ENCODE assay signal across 8 mouse cellular contexts in genomic region chr9:121846526-121847118, GRCm38 (mm10). TPM values are rescaled to one million over a fixed set of nuclear protein-coding genes. Genes with fewer than 3 reads are reported as not detected.
A peak's percentile ranks its signal among the peaks of the same experiment; 100 is the strongest.
DNase-seq lines count a peak whose midpoint lies in the region; ATAC-seq and TF ChIP-seq lines count a peak whose summit lies in the region.

No protein-coding gene starts in this region.

- intact Hi-C loops in gastrocnemius, adult 2 months (cut with DNase I) = loop anchor here (1.0 kb wide), 1 partner anchor 30 kb away; no protein-coding TSS in a partner anchor

- DNase-seq in gastrocnemius, adult 2 months = no peak
- no peak for DNase-seq in gastrocnemius, postnatal 4 days (ENCODE audit: low spot score in 2 of 2)
- peak; percentile 62 for DNase-seq in MN1 (ENCODE audit: low spot score)
- DNase-seq in kidney, postnatal 0 days (ENCODE audit: low spot score) = peak; percentile 74
- no peak for DNase-seq in right cerebral cortex, postnatal 36 days (ENCODE audit: low spot score in 2 of 2)
- no peak for DNase-seq in layer of hippocampus, adult 11-12 months (ENCODE audit: low spot score)

- H3K36me3 ChIP-seq in forebrain, embryonic 12.5 days (replicated peaks) = peaks cover 38% of the 10 kb centered on the region
- H3K36me3 ChIP-seq in kidney, postnatal 0 days (ENCODE audit: insufficient read depth, low read length) = 0 out of 2 replicates have a peak, but pooled peaks cover 9% of the 10 kb centered on the region
- peaks cover 41% of the 10 kb centered on the region for H3K36me3 ChIP-seq in midbrain, embryonic 13.5 days

- no peak overlapping the region for H3K27ac ChIP-seq in gastrocnemius, adult 2 months
- no peak overlapping the region for H3K27ac ChIP-seq in forebrain, embryonic 12.5 days
- H3K27ac ChIP-seq in kidney, postnatal 0 days = no peak overlapping the region
- no peak overlapping the region for H3K27ac ChIP-seq in midbrain, embryonic 13.5 days

- no peaks in the 10 kb centered on the region for H3K4me1 ChIP-seq in forebrain, embryonic 12.5 days
- H3K4me1 ChIP-seq in kidney, postnatal 0 days (replicated peaks; ENCODE audit: insufficient read depth, low read length) = no peaks in the 10 kb centered on the region
- no peaks in the 10 kb centered on the region for H3K4me1 ChIP-seq in midbrain, embryonic 13.5 days (replicated peaks)

- no peak overlapping the region for H3K4me2 ChIP-seq in forebrain, embryonic 12.5 days
- H3K4me2 ChIP-seq in kidney, postnatal 0 days (ENCODE audit: low read length) = no peak overlapping the region
- no peak overlapping the region for H3K4me2 ChIP-seq in midbrain, embryonic 13.5 days (replicated peaks)

- WGBS in forebrain, embryonic 12.5 days = 58% methylated on average over 10 of the region's 10 CpGs
- 42% methylated on average over 10 of the region's 10 CpGs for WGBS in kidney, postnatal 0 days
- WGBS in midbrain, embryonic 13.5 days = 54% methylated on average over 10 of the region's 10 CpGs

- H3K9ac ChIP-seq in forebrain, embryonic 12.5 days = no peak overlapping the region
- H3K9ac ChIP-seq in kidney, postnatal 0 days (ENCODE audit: low read depth, low read length) = no peak overlapping the region
- no peak overlapping the region for H3K9ac ChIP-seq in midbrain, embryonic 13.5 days (replicated peaks)

- ATAC-seq in forebrain, embryonic 12.5 days (ENCODE audit: low FRiP score) = 0 out of 2 replicates have a peak, but pooled peaks have one; percentile 41
- ATAC-seq in kidney, postnatal 0 days (replicated peaks; ENCODE audit: low FRiP score, low read depth) = 0 out of 2 replicates have a peak, but pooled peaks have one; percentile 29
- ATAC-seq in midbrain, embryonic 13.5 days = peak; percentile 45; the same call in 1 of the 2 replicates

- no peak overlapping the region for H3K4me3 ChIP-seq in gastrocnemius, adult 2 months
- no peak overlapping the region for H3K4me3 ChIP-seq in forebrain, embryonic 12.5 days (replicated peaks)
- H3K4me3 ChIP-seq in kidney, postnatal 0 days (replicated peaks; ENCODE audit: low read depth, low read length) = no peak overlapping the region
- H3K4me3 ChIP-seq in midbrain, embryonic 13.5 days (replicated peaks) = no peak overlapping the region

- H3K9me3 ChIP-seq in forebrain, embryonic 12.5 days = no peaks in the 10 kb centered on the region
- H3K9me3 ChIP-seq in kidney, postnatal 0 days (replicated peaks; ENCODE audit: low read length) = no peaks in the 10 kb centered on the region
- H3K9me3 ChIP-seq in midbrain, embryonic 13.5 days = no peaks in the 10 kb centered on the region

- peaks cover 4% of the 10 kb centered on the region; the same call in 1 of the 2 replicates for H3K27me3 ChIP-seq in forebrain, embryonic 12.5 days
- H3K27me3 ChIP-seq in kidney, postnatal 0 days (ENCODE audit: insufficient read depth, low read length) = no peaks in the 10 kb centered on the region
- H3K27me3 ChIP-seq in midbrain, embryonic 13.5 days = no peaks in the 10 kb centered on the region

- peak; percentile 71 for TF ChIP-seq CTCF in gastrocnemius, adult 2 months (IDR thresholded peaks at IDR 0.05)
- TF ChIP-seq CTCF in kidney, postnatal 0 days (IDR thresholded peaks at IDR 0.05; ENCODE audit: low read depth) = peak; percentile 77

RNA-seq across cellular contexts. Expression of gene Ccdc13, which starts 7.4 kb away (rescaled TPM):
- total RNA-seq in gastrocnemius, adult 2 months (2021) = under 1 TPM in 1 of 2 experiments, not detected in 1; 0.23 TPM
- total RNA-seq in gastrocnemius, postnatal 4 days (2021) = under 1 TPM in 1 of 2 experiments, not detected in 1; 0.88 TPM
- polyA plus RNA-seq in forebrain, embryonic 12.5 days (2016; fragmentation: Nextera tagmentation; extraction: Ambion mirVana) = 3.1 and 3.6 TPM in 2 replicates
- 0.23 and 0.25 TPM in 2 replicates for polyA plus RNA-seq in kidney, postnatal 0 days (2015; fragmentation: Nextera tagmentation; extraction: Ambion mirVana)
- polyA plus RNA-seq in midbrain, embryonic 13.5 days (2015; fragmentation: Nextera tagmentation; extraction: Ambion mirVana) = 2.8 and 5.0 TPM in 2 replicates

RNA-seq across cellular contexts. Expression of gene Higd1a, which starts 11.5 kb away (rescaled TPM):
- total RNA-seq in gastrocnemius, adult 2 months (2021) = 100 to 1,000 TPM in 1 of 2 experiments, 10 to 100 TPM in 1; 89.1 to 111 TPM
- total RNA-seq in gastrocnemius, postnatal 4 days (2021) = 10 to 100 TPM; 61.4 to 67.0 TPM
- 153 and 158 TPM in 2 replicates for polyA plus RNA-seq in forebrain, embryonic 12.5 days (2016; fragmentation: Nextera tagmentation; extraction: Ambion mirVana)
- polyA plus RNA-seq in kidney, postnatal 0 days (2015; fragmentation: Nextera tagmentation; extraction: Ambion mirVana) = 148 and 151 TPM in 2 replicates
- 146 TPM in 2 replicates for polyA plus RNA-seq in midbrain, embryonic 13.5 days (2015; fragmentation: Nextera tagmentation; extraction: Ambion mirVana)

RNA-seq across cellular contexts. Expression of gene Ackr2, which starts 51.5 kb away (rescaled TPM):
- 1 to 10 TPM; 1.2 to 3.6 TPM for total RNA-seq in gastrocnemius, adult 2 months (2021)
- total RNA-seq in gastrocnemius, postnatal 4 days (2021) = 1 to 10 TPM; 1.8 to 1.9 TPM
- polyA plus RNA-seq in forebrain, embryonic 12.5 days (2016; fragmentation: Nextera tagmentation; extraction: Ambion mirVana) = 0.89 and 1.2 TPM in 2 replicates
- polyA plus RNA-seq in kidney, postnatal 0 days (2015; fragmentation: Nextera tagmentation; extraction: Ambion mirVana) = 0.79 and 0.97 TPM in 2 replicates
- polyA plus RNA-seq in midbrain, embryonic 13.5 days (2015; fragmentation: Nextera tagmentation; extraction: Ambion mirVana) = 2.1 and 2.2 TPM in 2 replicates

RNA-seq across cellular contexts. Expression of gene Hhatl, which starts 54.3 kb away (rescaled TPM):
- 100 to 1,000 TPM; 151 to 153 TPM for total RNA-seq in gastrocnemius, adult 2 months (2021)
- total RNA-seq in gastrocnemius, postnatal 4 days (2021) = 100 to 1,000 TPM; 164 to 169 TPM
- polyA plus RNA-seq in forebrain, embryonic 12.5 days (2016; fragmentation: Nextera tagmentation; extraction: Ambion mirVana) = not detected in 2 replicates
- 0.11 and 0.42 TPM in 2 replicates for polyA plus RNA-seq in kidney, postnatal 0 days (2015; fragmentation: Nextera tagmentation; extraction: Ambion mirVana)
- polyA plus RNA-seq in midbrain, embryonic 13.5 days (2015; fragmentation: Nextera tagmentation; extraction: Ambion mirVana) = 0.24 TPM in 1 of 2 replicates, not detected in the other

Comparison
In these comparisons a context has a peak if more than half of its experiments do, and no peak if none do; other contexts are left out.
1. DNase-seq: peak in MN1 (single experiment) and kidney, postnatal 0 days (single experiment); none in gastrocnemius, adult 2 months (single experiment), gastrocnemius, postnatal 4 days (0 of 2), right cerebral cortex, postnatal 36 days (0 of 2) and layer of hippocampus, adult 11-12 months (single experiment).
2. Peak in every context shown above with its lines, with median percentiles within 50 percentile points of each other: ATAC-seq.